Mouse (Mus musculus): ENCODE results near the gene Gm10181. TPM values are rescaled to one million over a fixed set of nuclear protein-coding genes. Genes with fewer than 3 reads are reported as not detected.

Gm10181 gene
- not detected in 2 replicates for polyA plus RNA-seq (2015; fragmentation: Nextera tagmentation; extraction: Ambion mirVana)

GRCm38 (mm10) chr9:25089122-25089521 lies at the start of gene Gm10181:
Gm10181 (plus strand) TSS chr9:25089422.

Other genes starting within 250 kb of the Gm10181 start
- gene Herpud2, start 62.4 kb downstream of the Gm10181 start, polyA plus RNA-seq (2015; fragmentation: Nextera tagmentation; extraction: Ambion mirVana) = 35.1 and 36.3 TPM in 2 replicates
- 182 and 200 TPM in 2 replicates for gene Sept7, start 163.0 kb downstream of the Gm10181 start, polyA plus RNA-seq (2015; fragmentation: Nextera tagmentation; extraction: Ambion mirVana)